Mouse (Mus musculus): ENCODE results near the gene Cfap54. TPM values are rescaled to one million over a fixed set of nuclear protein-coding genes. Genes with fewer than 3 reads are reported as not detected.

Cfap54 gene
- polyA plus RNA-seq, 1 experiment from 2014 or later: 3.3 TPM

DNA sequence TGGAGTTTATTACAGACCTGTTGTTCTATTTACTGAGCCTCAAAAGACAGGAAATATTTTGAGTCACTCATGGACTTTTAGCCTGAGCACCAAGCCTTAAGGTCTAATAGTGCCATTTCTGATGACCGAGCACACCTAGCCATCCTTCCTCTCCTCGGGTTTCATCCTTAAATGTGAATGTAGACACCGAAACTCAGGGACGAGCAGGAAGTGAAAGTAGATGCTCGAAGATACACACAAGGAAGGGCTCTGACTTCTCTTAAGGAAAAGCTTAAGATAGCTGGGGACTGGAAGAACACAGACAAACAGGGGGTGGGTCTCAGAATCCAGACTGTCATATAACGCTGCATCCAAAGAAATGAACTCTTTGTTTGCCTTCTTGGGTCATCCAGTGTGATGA lies 8.8 kb upstream of the Cfap54 start:
- H3K36me3 ChIP-seq (ENCODE audit: control insufficient read depth, insufficient read depth, low read length): no peaks in the 10 kb centered on the region
- no peak overlapping the region for H3K27ac ChIP-seq (ENCODE audit: low read depth, low read length)
- H3K4me2 ChIP-seq (ENCODE audit: low read depth, low read length): no peak overlapping the region
- ATAC-seq (ENCODE audit: low read depth): no peak
- no peaks in the 10 kb centered on the region for H3K27me3 ChIP-seq (ENCODE audit: control insufficient read depth, insufficient read depth, low read length)
- no peak overlapping the region for H3K9ac ChIP-seq (replicated peaks; ENCODE audit: low read depth, low read length)
- no peak overlapping the region for H3K4me3 ChIP-seq (ENCODE audit: low read depth, low read length)
- no peaks in the 10 kb centered on the region for H3K9me3 ChIP-seq (ENCODE audit: control insufficient read depth, low read length)
- H3K4me1 ChIP-seq (ENCODE audit: control insufficient read depth, insufficient read depth, low read length): no peaks in the 10 kb centered on the region
- 89% methylated on average over 6 of the region's 6 CpGs for WGBS

DNA sequence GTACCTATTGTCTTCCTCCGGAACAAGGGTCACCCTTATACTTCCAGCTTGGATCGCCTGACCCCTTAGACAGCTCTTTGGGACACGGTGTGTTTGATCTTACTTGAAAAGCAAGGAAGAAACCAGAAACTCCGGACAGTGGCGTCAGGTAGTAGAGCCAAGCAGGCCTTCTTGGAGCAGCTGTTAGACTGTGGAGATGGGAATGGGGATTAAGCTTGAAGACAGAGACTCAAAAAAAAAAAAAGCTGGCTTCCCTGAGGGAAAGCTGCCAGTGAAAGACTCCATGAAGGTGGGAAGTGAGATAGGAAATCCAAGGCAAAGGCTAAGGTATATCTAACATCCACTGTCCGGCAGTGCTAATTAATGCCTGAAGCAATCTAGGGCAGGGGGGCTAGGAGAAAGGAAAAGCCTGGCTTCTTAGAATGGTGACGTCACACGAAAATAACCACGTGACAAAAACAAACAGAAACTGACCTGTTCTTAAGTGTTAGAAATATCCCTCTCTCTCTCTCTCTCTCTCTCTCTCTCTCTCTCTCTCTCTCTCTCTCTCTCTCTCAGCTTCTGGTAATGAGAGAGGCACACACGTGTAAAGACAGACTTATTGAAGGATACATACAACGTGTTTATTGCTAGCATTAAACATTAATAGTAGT lies 7.1 kb upstream of the Cfap54 start:
- Histone ChIP-seq H3K4me3 (ENCODE audit: low read depth, low read length) (no peak overlapping the region), H3K36me3 (ENCODE audit: control insufficient read depth, insufficient read depth, low read length) (no peaks in the 10 kb centered on the region), H3K27ac (ENCODE audit: low read depth, low read length) (no peak overlapping the region), H3K9ac (replicated peaks; ENCODE audit: low read depth, low read length) (no peak overlapping the region), H3K4me1 (ENCODE audit: control insufficient read depth, insufficient read depth, low read length) (peaks cover 1% of the 10 kb centered on the region; the same call in 1 of the 2 replicates), H3K9me3 (ENCODE audit: control insufficient read depth, low read length) (no peaks in the 10 kb centered on the region), H3K4me2 (ENCODE audit: low read depth, low read length) (no peak overlapping the region), H3K27me3 (ENCODE audit: control insufficient read depth, insufficient read depth, low read length) (no peaks in the 10 kb centered on the region)
- no peak for ATAC-seq (ENCODE audit: low read depth)
- WGBS: 76% methylated on average over 11 of the region's 11 CpGs

DNA sequence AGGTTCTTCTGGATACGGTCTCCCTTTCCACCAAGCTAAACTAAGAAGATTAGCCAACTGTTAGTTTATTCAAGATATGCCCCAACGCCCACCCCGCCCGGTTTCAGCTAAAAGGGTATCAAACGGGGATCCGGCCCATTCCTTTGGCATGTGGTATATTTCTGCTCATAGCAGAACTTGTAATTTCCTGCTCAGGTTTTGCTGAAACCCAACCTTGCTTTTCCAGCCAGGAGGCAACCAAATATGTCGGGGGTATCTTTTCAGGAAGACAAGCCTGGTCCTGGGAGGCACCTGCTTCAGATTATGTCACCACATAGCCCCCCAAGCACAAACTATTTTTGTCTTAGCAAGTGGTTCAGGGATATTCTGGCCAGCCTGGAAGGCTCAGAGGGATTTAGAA lies 6.1 kb upstream of the Cfap54 start:
- Histone ChIP-seq H3K9me3 (ENCODE audit: control insufficient read depth, low read length) (no peaks in the 10 kb centered on the region), H3K36me3 (ENCODE audit: control insufficient read depth, insufficient read depth, low read length) (no peaks in the 10 kb centered on the region), H3K4me1 (ENCODE audit: control insufficient read depth, insufficient read depth, low read length) (peaks cover 9% of the 10 kb centered on the region; the same call in 1 of the 2 replicates), H3K4me2 (ENCODE audit: low read depth, low read length) (no peak overlapping the region), H3K27me3 (ENCODE audit: control insufficient read depth, insufficient read depth, low read length) (no peaks in the 10 kb centered on the region), H3K9ac (replicated peaks; ENCODE audit: low read depth, low read length) (no peak overlapping the region), H3K4me3 (ENCODE audit: low read depth, low read length) (no peak overlapping the region), H3K27ac (ENCODE audit: low read depth, low read length) (no peak overlapping the region)
- 95% methylated on average over 7 of the region's 7 CpGs for WGBS
- ATAC-seq (ENCODE audit: low read depth): no peak

DNA sequence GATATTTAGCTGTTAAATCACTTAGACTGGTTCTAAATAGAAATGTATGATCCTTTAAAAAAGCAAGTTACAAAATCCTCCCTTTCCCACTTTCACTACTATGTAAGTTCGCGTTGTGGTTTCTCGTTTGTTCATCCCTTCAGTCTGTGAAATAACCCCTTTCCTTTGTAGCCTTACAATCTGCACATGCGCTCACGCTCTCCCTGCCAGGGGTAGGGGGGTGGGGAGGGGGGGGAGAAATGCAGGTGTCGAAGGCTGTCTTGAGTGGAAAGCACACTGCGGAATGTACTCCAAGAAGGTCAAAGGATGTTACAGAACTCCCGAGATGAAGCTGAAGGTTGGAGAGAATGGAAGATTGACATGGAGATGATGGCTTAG lies 2.5 kb upstream of the Cfap54 start:
- no peaks in the 10 kb centered on the region for H3K9me3 ChIP-seq (ENCODE audit: control insufficient read depth, low read length)
- ATAC-seq (ENCODE audit: low read depth): no peak

DNA sequence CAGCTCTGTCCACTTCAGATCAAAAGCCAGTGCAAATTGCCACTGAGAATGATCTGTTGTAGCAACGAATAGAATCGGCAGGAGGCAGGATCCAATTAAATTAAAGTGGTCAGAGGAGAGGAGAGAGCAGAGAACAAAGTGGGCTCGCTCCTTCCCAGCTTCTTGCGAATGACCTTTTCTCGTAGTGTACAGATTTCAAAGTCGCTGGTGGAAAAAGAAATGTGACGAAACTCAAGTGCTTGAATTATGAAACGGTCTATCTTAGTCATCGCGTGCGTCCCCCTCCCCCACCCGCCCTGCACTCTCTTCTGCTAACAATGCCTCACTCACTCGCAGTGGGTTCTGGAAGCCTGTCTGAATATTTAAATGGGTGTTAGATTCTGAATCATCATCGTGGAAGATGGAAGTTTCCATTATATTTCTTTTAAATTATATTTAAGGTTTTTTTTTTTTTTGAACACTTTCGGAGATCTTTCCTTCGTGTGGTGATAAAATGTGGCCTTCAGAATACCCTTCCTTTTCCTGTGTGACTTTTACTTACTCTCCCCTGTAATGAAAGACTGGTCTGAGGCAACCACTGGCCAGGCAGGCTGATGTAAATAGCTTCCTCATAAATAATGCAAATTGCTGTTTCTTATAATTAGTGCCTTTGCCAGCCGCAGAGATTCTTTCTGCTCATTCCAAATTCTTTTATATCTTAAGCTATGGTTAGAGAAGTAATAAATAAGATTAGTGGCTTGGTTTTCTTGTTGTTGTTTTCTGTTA lies 2.0 kb upstream of the Cfap54 start:
- Histone ChIP-seq H3K4me1 (ENCODE audit: control insufficient read depth, insufficient read depth, low read length) (peaks cover 9% of the 10 kb centered on the region; the same call in 1 of the 2 replicates), H3K27me3 (ENCODE audit: control insufficient read depth, insufficient read depth, low read length) (no peaks in the 10 kb centered on the region), H3K9me3 (ENCODE audit: control insufficient read depth, low read length) (no peaks in the 10 kb centered on the region), H3K4me3 (ENCODE audit: low read depth, low read length) (no peak overlapping the region; the same call in 1 of the 2 replicates), H3K36me3 (ENCODE audit: control insufficient read depth, insufficient read depth, low read length) (no peaks in the 10 kb centered on the region), H3K4me2 (ENCODE audit: low read depth, low read length) (peak overlapping the region; percentile 47), H3K9ac (replicated peaks; ENCODE audit: low read depth, low read length) (no peak overlapping the region), H3K27ac (ENCODE audit: low read depth, low read length) (peak overlapping the region; percentile 12; the same call in 1 of the 2 replicates)
- no peak for ATAC-seq (ENCODE audit: low read depth)
- WGBS: 4% methylated on average over 17 of the region's 17 CpGs

More for the DNA sequence above, 2.5 kb upstream of the Cfap54 start:
- H3K4me2 ChIP-seq (ENCODE audit: low read depth, low read length): no peak overlapping the region
- H3K27ac ChIP-seq (ENCODE audit: low read depth, low read length): no peak overlapping the region
- H3K4me3 ChIP-seq (ENCODE audit: low read depth, low read length): no peak overlapping the region
- no peak overlapping the region for H3K9ac ChIP-seq (replicated peaks; ENCODE audit: low read depth, low read length)
- peaks cover 9% of the 10 kb centered on the region; the same call in 1 of the 2 replicates for H3K4me1 ChIP-seq (ENCODE audit: control insufficient read depth, insufficient read depth, low read length)
- no peaks in the 10 kb centered on the region for H3K36me3 ChIP-seq (ENCODE audit: control insufficient read depth, insufficient read depth, low read length)
- WGBS: 30% methylated on average over 8 of the region's 8 CpGs
- H3K27me3 ChIP-seq (ENCODE audit: control insufficient read depth, insufficient read depth, low read length): no peaks in the 10 kb centered on the region

DNA sequence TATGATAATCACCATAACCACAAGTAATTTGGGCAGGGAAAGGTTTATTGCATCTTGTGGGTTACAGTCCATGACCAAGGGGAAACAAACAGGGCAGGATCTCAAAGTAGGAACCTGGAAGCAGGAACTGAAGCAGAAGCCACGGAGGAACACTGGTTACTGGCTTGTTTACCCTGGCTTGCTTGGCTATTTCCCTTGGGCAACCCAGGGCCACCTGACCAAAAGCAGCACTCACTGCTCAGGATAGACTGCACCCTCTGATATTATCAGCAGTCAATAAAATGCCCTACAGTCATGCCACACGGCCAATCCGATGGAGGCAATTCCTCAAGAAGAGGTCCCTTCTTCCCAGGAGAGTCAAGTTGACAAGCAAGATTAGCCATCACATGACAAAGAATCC lies 1.9 kb downstream of the Cfap54 start:
- Histone ChIP-seq H3K9me3 (ENCODE audit: control insufficient read depth, low read length) (no peaks in the 10 kb centered on the region), H3K27ac (ENCODE audit: low read depth, low read length) (no peak overlapping the region), H3K4me3 (ENCODE audit: low read depth, low read length) (no peak overlapping the region), H3K9ac (replicated peaks; ENCODE audit: low read depth, low read length) (no peak overlapping the region), H3K36me3 (ENCODE audit: control insufficient read depth, insufficient read depth, low read length) (no peaks in the 10 kb centered on the region), H3K4me2 (ENCODE audit: low read depth, low read length) (no peak overlapping the region), H3K27me3 (ENCODE audit: control insufficient read depth, insufficient read depth, low read length) (no peaks in the 10 kb centered on the region), H3K4me1 (ENCODE audit: control insufficient read depth, insufficient read depth, low read length) (peaks cover 9% of the 10 kb centered on the region; the same call in 1 of the 2 replicates)
- no peak for ATAC-seq (ENCODE audit: low read depth)
- whole genome bisulfite sequencing: 80% methylated on average over 3 of the region's 3 CpGs

DNA sequence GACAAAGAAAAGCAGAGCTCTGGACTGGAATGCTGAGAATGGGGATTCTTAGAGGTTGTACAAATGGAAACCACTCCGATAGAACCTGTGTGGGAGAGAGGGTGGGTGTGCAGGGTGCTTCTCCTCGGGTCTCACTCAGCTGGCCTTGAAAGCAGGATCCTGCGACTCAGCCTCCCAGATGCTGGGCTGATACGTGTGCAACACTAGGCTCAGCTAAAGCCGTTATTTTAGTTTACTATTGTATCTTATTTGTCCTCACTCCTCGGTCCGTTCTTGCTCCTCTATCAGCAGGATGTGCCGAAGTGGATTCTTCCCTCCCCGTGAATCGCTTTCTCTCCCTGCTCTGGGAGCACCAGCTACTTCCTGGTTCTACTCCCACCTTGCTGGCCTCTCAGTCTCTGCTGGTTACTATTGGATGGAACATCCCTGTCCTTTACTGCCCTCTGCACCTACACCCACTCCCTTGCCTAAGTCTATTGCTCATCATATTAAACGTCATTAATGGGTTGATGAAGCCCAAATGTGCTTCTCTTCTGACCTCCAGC lies 3.4 kb downstream of the Cfap54 start:
- 81% methylated on average over 11 of the region's 11 CpGs for WGBS
- Histone ChIP-seq H3K27ac (ENCODE audit: low read depth, low read length) (no peak overlapping the region), H3K36me3 (ENCODE audit: control insufficient read depth, insufficient read depth, low read length) (no peaks in the 10 kb centered on the region), H3K4me2 (ENCODE audit: low read depth, low read length) (no peak overlapping the region), H3K4me3 (ENCODE audit: low read depth, low read length) (no peak overlapping the region), H3K27me3 (ENCODE audit: control insufficient read depth, insufficient read depth, low read length) (no peaks in the 10 kb centered on the region), H3K9me3 (ENCODE audit: control insufficient read depth, low read length) (no peaks in the 10 kb centered on the region), H3K4me1 (ENCODE audit: control insufficient read depth, insufficient read depth, low read length) (peaks cover 3% of the 10 kb centered on the region; the same call in 1 of the 2 replicates), H3K9ac (replicated peaks; ENCODE audit: low read depth, low read length) (no peak overlapping the region)
- ATAC-seq (ENCODE audit: low read depth): no peak

DNA sequence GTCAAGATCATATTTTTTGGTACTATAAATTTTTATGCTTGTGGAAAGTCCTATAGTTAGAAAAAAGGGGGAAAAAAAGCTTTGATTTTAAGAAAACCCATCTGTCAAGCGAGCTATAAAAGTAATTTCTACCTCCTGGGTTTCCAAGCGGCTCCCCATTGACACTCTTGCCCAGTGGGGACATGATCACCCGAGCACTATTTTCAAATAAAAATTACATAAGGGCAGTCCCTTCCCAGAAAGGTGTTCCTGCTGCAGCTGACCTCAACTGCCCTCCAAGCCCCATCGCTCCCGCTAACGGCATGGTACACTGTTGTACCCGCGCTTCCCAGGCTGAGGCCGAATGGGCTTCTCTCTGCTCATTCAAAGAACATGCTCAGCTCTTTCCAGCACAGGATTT lies 5.0 kb downstream of the Cfap54 start:
- Histone ChIP-seq H3K27ac (ENCODE audit: low read depth, low read length) (no peak overlapping the region), H3K9ac (replicated peaks; ENCODE audit: low read depth, low read length) (no peak overlapping the region), H3K4me1 (ENCODE audit: control insufficient read depth, insufficient read depth, low read length) (no peaks in the 10 kb centered on the region), H3K9me3 (ENCODE audit: control insufficient read depth, low read length) (no peaks in the 10 kb centered on the region), H3K4me2 (ENCODE audit: low read depth, low read length) (no peak overlapping the region), H3K36me3 (ENCODE audit: control insufficient read depth, insufficient read depth, low read length) (no peaks in the 10 kb centered on the region), H3K27me3 (ENCODE audit: control insufficient read depth, insufficient read depth, low read length) (no peaks in the 10 kb centered on the region), H3K4me3 (ENCODE audit: low read depth, low read length) (no peak overlapping the region)
- WGBS: 76% methylated on average over 9 of the region's 9 CpGs
- ATAC-seq (ENCODE audit: low read depth): no peak

DNA sequence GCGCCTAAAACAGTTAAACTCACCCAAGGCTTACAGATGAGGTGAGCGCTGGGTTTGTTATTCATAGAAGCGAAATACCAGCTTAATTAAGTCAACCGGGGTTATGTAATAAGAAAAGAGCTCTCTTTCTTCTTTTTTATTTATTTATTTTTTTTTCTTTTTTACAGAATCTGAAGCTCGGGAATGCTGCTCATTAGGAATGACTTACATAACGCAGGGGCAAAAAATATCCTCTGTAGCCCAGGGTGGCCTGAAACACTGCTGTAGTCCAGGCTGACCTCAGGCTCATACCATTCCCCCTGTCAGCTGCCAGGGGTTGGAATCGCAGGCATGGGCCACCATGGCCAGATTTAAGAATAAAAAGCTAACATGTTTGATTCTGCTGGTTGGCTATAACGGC lies 5.6 kb downstream of the Cfap54 start:
- Histone ChIP-seq H3K9ac (replicated peaks; ENCODE audit: low read depth, low read length) (no peak overlapping the region), H3K27ac (ENCODE audit: low read depth, low read length) (no peak overlapping the region), H3K4me3 (ENCODE audit: low read depth, low read length) (no peak overlapping the region), H3K4me2 (ENCODE audit: low read depth, low read length) (no peak overlapping the region), H3K27me3 (ENCODE audit: control insufficient read depth, insufficient read depth, low read length) (no peaks in the 10 kb centered on the region), H3K4me1 (ENCODE audit: control insufficient read depth, insufficient read depth, low read length) (no peaks in the 10 kb centered on the region), H3K9me3 (ENCODE audit: control insufficient read depth, low read length) (no peaks in the 10 kb centered on the region), H3K36me3 (ENCODE audit: control insufficient read depth, insufficient read depth, low read length) (no peaks in the 10 kb centered on the region)
- no peak for ATAC-seq (ENCODE audit: low read depth)
- 79% methylated on average over 8 of the region's 8 CpGs for WGBS
